Mouse (Mus musculus): Measurements from ENCODE around the gene Mblac1. TPM values are rescaled to one million over a fixed set of nuclear protein-coding genes. Genes with fewer than 3 reads are reported as not detected.

Mblac1 gene
- total and polyA plus RNA-seq, 3 experiments, result 1.7 to 3.5 (median 2.3) TPM

GRCm38 (mm10) chr5:138163046-138163445 is 31.1 kb upstream of the Mblac1 start:
- WGBS, result 72% methylated on average over 6 of the region's 6 CpGs
- no peak overlapping the region for H3K4me3 ChIP-seq
- intact Hi-C loops (cut with DNase I), result no loop called here
- no peak for TF ChIP-seq EP300 (IDR thresholded peaks at IDR 0.05; ENCODE audit: insufficient read depth, low read depth, low read length)
- TF ChIP-seq CTCF (IDR thresholded peaks at IDR 0.05), result no peak
- no peak for TF ChIP-seq POLR2A (IDR thresholded peaks at IDR 0.05; ENCODE audit: insufficient read depth, low read depth, low read length)
- H3K9ac ChIP-seq (ENCODE audit: low read depth, low read length), result no peak overlapping the region
- no peak overlapping the region for H3K27ac ChIP-seq
- H3K27me3 ChIP-seq (ENCODE audit: control insufficient read depth, insufficient read depth, low read length), result no peaks in the 10 kb centered on the region
- no peaks in the 10 kb centered on the region for H3K79me2 ChIP-seq (replicated peaks; ENCODE audit: control insufficient read depth, insufficient read depth, low read length)
- no peaks in the 10 kb centered on the region for H3K36me3 ChIP-seq (ENCODE audit: control insufficient read depth, insufficient read depth, low read length)
- no peak for DNase-seq
- H3K4me1 ChIP-seq (ENCODE audit: control insufficient read depth, insufficient read depth, low read length), result peaks cover 1% of the 10 kb centered on the region; the same call in 1 of the 2 replicates

GRCm38 (mm10) chr5:138163610-138164009 is 30.5 kb upstream of the Mblac1 start:
- no peak for DNase-seq
- TF ChIP-seq EP300 (IDR thresholded peaks at IDR 0.05; ENCODE audit: insufficient read depth, low read depth, low read length) (no peak), POLR2A (IDR thresholded peaks at IDR 0.05; ENCODE audit: insufficient read depth, low read depth, low read length) (no peak)
- intact Hi-C loops (cut with DNase I), result no loop called here

GRCm38 (mm10) chr5:138165594-138165993 is 28.5 kb upstream of the Mblac1 start:
- Histone ChIP-seq H3K36me3 (ENCODE audit: control insufficient read depth, insufficient read depth, low read length) (no peaks in the 10 kb centered on the region), H3K27ac (no peak overlapping the region), H3K9ac (ENCODE audit: low read depth, low read length) (no peak overlapping the region), H3K4me1 (ENCODE audit: control insufficient read depth, insufficient read depth, low read length) (peaks cover 1% of the 10 kb centered on the region; the same call in 1 of the 2 replicates), H3K4me3 (no peak overlapping the region), H3K79me2 (replicated peaks; ENCODE audit: control insufficient read depth, insufficient read depth, low read length) (no peaks in the 10 kb centered on the region), H3K27me3 (ENCODE audit: control insufficient read depth, insufficient read depth, low read length) (no peaks in the 10 kb centered on the region)
- intact Hi-C loops (cut with DNase I), result no loop called here
- DNase-seq, result no peak
- TF ChIP-seq CTCF (IDR thresholded peaks at IDR 0.05) (no peak), POLR2A (IDR thresholded peaks at IDR 0.05; ENCODE audit: insufficient read depth, low read depth, low read length) (no peak), EP300 (IDR thresholded peaks at IDR 0.05; ENCODE audit: insufficient read depth, low read depth, low read length) (no peak)
- WGBS, result 81% methylated on average over 8 of the region's 8 CpGs

More at GRCm38 (mm10) chr5:138163610-138164009, 30.5 kb upstream of the Mblac1 start:
- 73% methylated on average over 10 of the region's 10 CpGs for WGBS
- peaks cover 1% of the 10 kb centered on the region; the same call in 1 of the 2 replicates for H3K4me1 ChIP-seq (ENCODE audit: control insufficient read depth, insufficient read depth, low read length)
- no peaks in the 10 kb centered on the region for H3K27me3 ChIP-seq (ENCODE audit: control insufficient read depth, insufficient read depth, low read length)
- no peaks in the 10 kb centered on the region for H3K79me2 ChIP-seq (replicated peaks; ENCODE audit: control insufficient read depth, insufficient read depth, low read length)
- H3K9ac ChIP-seq (ENCODE audit: low read depth, low read length), result no peak overlapping the region
- H3K36me3 ChIP-seq (ENCODE audit: control insufficient read depth, insufficient read depth, low read length), result no peaks in the 10 kb centered on the region
- no peak overlapping the region for H3K27ac ChIP-seq
- no peak overlapping the region for H3K4me3 ChIP-seq

GRCm38 (mm10) chr5:138170936-138171561 is 23.1 kb upstream of the Mblac1 start:
- H3K27ac ChIP-seq, result peak overlapping the region; percentile 96
- peak; percentile 97 to 98 for DNase-seq
- intact Hi-C loops (cut with DNase I), result loop anchor here (1.0 to 2.0 kb wide), 2 partner anchors 10 to 16 kb away; partner anchors contain the start of genes Cops6 and Zfp113
- peaks cover 4% of the 10 kb centered on the region for H3K4me1 ChIP-seq (ENCODE audit: control insufficient read depth, insufficient read depth, low read length)
- no peaks in the 10 kb centered on the region for H3K27me3 ChIP-seq (ENCODE audit: control insufficient read depth, insufficient read depth, low read length)
- under 1% methylated on average over 47 of the region's 47 CpGs for WGBS
- H3K4me3 ChIP-seq, result peak overlapping the region; percentile 87
- H3K9ac ChIP-seq (ENCODE audit: low read depth, low read length), result peak overlapping the region; percentile 77
- no peaks in the 10 kb centered on the region for H3K79me2 ChIP-seq (replicated peaks; ENCODE audit: control insufficient read depth, insufficient read depth, low read length)
- TF ChIP-seq POLR2A (IDR thresholded peaks at IDR 0.05; ENCODE audit: insufficient read depth, low read depth, low read length), result peak; percentile 67
- TF ChIP-seq CTCF (IDR thresholded peaks at IDR 0.05), result peak; percentile 35
- peak; percentile 67; the same call in 1 of the 2 replicates for TF ChIP-seq EP300 (IDR thresholded peaks at IDR 0.05; ENCODE audit: insufficient read depth, low read depth, low read length)
- H3K36me3 ChIP-seq (ENCODE audit: control insufficient read depth, insufficient read depth, low read length), result no peaks in the 10 kb centered on the region

DNA sequence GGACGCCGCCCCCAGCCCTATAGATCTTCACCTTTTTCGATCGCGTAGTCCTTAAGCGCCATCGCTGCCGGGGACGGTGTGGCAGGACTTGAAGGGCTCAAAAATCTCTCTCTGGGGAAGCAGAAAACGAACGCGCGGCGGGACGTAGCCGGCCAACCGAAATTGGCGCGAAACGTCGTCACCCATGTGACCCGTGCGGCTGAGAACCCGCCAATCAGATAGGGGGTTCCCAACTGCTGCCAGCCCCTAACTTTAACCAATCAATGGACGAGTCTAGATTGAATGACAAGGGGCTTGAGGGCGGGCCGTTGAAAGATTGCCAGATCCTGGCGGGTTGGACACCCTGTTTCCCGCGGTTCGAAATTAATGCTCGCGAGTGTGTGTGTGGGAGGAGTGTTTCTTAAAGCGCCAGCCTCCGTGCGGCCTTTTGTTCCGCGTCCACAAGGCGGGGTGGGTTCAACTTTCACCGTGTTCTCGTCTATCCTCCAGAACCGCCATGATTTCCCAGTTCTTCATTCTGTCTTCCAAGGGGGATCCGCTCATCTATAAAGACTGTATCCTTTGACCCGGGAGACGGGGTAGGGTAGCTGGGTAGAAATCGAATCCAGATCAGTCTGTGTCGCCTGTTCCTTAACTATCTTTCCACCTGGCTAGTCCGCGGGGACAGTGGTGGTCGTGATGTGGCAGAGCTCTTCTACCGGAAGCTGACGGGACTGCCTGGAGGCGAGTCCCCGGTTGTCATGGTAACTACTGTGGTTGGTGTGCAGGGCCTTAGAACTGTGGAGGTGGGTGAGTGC is 22.2 kb upstream of the Mblac1 start, which contains the start of the genes Ap4m1 and Mcm7:
Ap4m1 (plus strand) TSS at position 308 of the 797 bp plus-strand sequence.
Mcm7 (minus strand) TSS at position 728 of the 797 bp plus-strand sequence.
- Histone ChIP-seq H3K36me3 (ENCODE audit: control insufficient read depth, insufficient read depth, low read length) (no peaks in the 10 kb centered on the region), H3K27me3 (ENCODE audit: control insufficient read depth, insufficient read depth, low read length) (no peaks in the 10 kb centered on the region), H3K79me2 (replicated peaks; ENCODE audit: control insufficient read depth, insufficient read depth, low read length) (no peaks in the 10 kb centered on the region), H3K4me3 (peak within 1 kb of the TSS; percentile 87), H3K4me1 (ENCODE audit: control insufficient read depth, insufficient read depth, low read length) (peaks cover 4% of the 10 kb centered on the region), H3K9ac (ENCODE audit: low read depth, low read length) (peak within 1 kb of the TSS; percentile 77), H3K27ac (peak within 1 kb of the TSS; percentile 96)
- intact Hi-C loops (cut with DNase I), result loop anchor here (1.0 to 2.0 kb wide), 2 partner anchors 15 to 17 kb away; partner anchors contain the start of genes Cnpy4, Taf6 and Zfp113
- DNase-seq, result peak; percentile 98
- TF ChIP-seq CTCF (IDR thresholded peaks at IDR 0.05) (peak; percentile 47), EP300 (IDR thresholded peaks at IDR 0.05; ENCODE audit: insufficient read depth, low read depth, low read length) (no peak), POLR2A (IDR thresholded peaks at IDR 0.05; ENCODE audit: insufficient read depth, low read depth, low read length) (peak; percentile 60)
- WGBS, result under 1% methylated on average over 54 of the region's 54 CpGs
